Mouse (Mus musculus): Measurements from ENCODE around the gene Lsm6.

The Lsm6 gene

GRCm38 (mm10) chr8:78806006-78806405 lies 14.9 kb downstream of the Lsm6 start:
- no peak for DNase-seq (ENCODE audit: low spot score)

GRCm38 (mm10) chr8:78801201-78801600 lies 19.7 kb downstream of the Lsm6 start:
- DNase-seq (ENCODE audit: low spot score): no peak

GRCm38 (mm10) chr8:78798671-78799070 lies 22.3 kb downstream of the Lsm6 start:
- no peak for DNase-seq (ENCODE audit: low spot score)

- DNase-seq (ENCODE audit: low spot score): no peak
Observed at GRCm38 (mm10) chr8:78797985-78798384, 23.0 kb downstream of the Lsm6 start.

- no peak for DNase-seq (ENCODE audit: low spot score)
Observed at GRCm38 (mm10) chr8:78793231-78793630, 27.7 kb downstream of the Lsm6 start.

- no peak for DNase-seq (ENCODE audit: low spot score)
Observed at GRCm38 (mm10) chr8:78776816-78777215, 44.1 kb downstream of the Lsm6 start.

GRCm38 (mm10) chr8:78771256-78771655 lies 49.7 kb downstream of the Lsm6 start:
- no peak for DNase-seq (ENCODE audit: low spot score)

- no peak for DNase-seq (ENCODE audit: low spot score)
Observed at GRCm38 (mm10) chr8:78770584-78770983, 50.4 kb downstream of the Lsm6 start.

GRCm38 (mm10) chr8:78765556-78765955 lies 55.4 kb downstream of the Lsm6 start:
- DNase-seq (ENCODE audit: low spot score): no peak

GRCm38 (mm10) chr8:78764976-78765375 lies 56.0 kb downstream of the Lsm6 start:
- DNase-seq (ENCODE audit: low spot score): no peak

GRCm38 (mm10) chr8:78759139-78759538 lies 61.8 kb downstream of the Lsm6 start:
- DNase-seq (ENCODE audit: low spot score): no peak

GRCm38 (mm10) chr8:78754986-78755385 lies 66.0 kb downstream of the Lsm6 start:
- DNase-seq (ENCODE audit: low spot score): no peak

Measured in testis, postnatal 10 days (tissue).